Mouse (Mus musculus) lung, postnatal 10 days (tissue): Measurements from ENCODE around the gene Ing3.

Experiments
- DNase-seq: peaks from one replicate; pipeline ENCODE4 v3.0.0; 2021

The Ing3 gene

GRCm38 (mm10) chr6:21993070-21993469, 43.7 kb downstream of the Ing3 start:
- no peak for DNase-seq

GRCm38 (mm10) chr6:21998131-21998530, 48.8 kb downstream of the Ing3 start:
- no peak for DNase-seq

GRCm38 (mm10) chr6:21999025-21999424, 49.7 kb downstream of the Ing3 start:
- DNase-seq, result no peak

GRCm38 (mm10) chr6:22000086-22000485, 50.7 kb downstream of the Ing3 start:
- no peak for DNase-seq

- DNase-seq, result no peak
Measured at GRCm38 (mm10) chr6:22000881-22001280, 51.5 kb downstream of the Ing3 start.

- no peak for DNase-seq
Measured at GRCm38 (mm10) chr6:22001284-22001916, 52.0 kb downstream of the Ing3 start.

GRCm38 (mm10) chr6:22002521-22003199, 53.3 kb downstream of the Ing3 start:
- DNase-seq, result peak; percentile 65

GRCm38 (mm10) chr6:22003200-22003587, 53.8 kb downstream of the Ing3 start:
- peak; percentile 82 for DNase-seq

- no peak for DNase-seq
Measured at GRCm38 (mm10) chr6:22003959-22004543, 54.7 kb downstream of the Ing3 start.

GRCm38 (mm10) chr6:22008346-22008745, 59.0 kb downstream of the Ing3 start:
- no peak for DNase-seq

GRCm38 (mm10) chr6:22010258-22010657, 60.9 kb downstream of the Ing3 start:
- DNase-seq, result no peak

- peak; percentile 65 for DNase-seq
Measured at GRCm38 (mm10) chr6:22010761-22011281, 61.5 kb downstream of the Ing3 start.

- no peak for DNase-seq
Measured at GRCm38 (mm10) chr6:22011546-22011945, 62.2 kb downstream of the Ing3 start.

GRCm38 (mm10) chr6:22012099-22012498, 62.7 kb downstream of the Ing3 start:
- no peak for DNase-seq

- DNase-seq, result no peak
Measured at GRCm38 (mm10) chr6:22012501-22012900, 63.1 kb downstream of the Ing3 start.

GRCm38 (mm10) chr6:22013394-22013793, 64.0 kb downstream of the Ing3 start:
- DNase-seq, result no peak

- DNase-seq, result no peak
Measured at GRCm38 (mm10) chr6:22014291-22014911, 65.0 kb downstream of the Ing3 start.

GRCm38 (mm10) chr6:22017631-22018030, 68.3 kb downstream of the Ing3 start:
- DNase-seq, result no peak

- no peak for DNase-seq
Measured at GRCm38 (mm10) chr6:22018768-22019445, 69.5 kb downstream of the Ing3 start.

GRCm38 (mm10) chr6:22019637-22020036, 70.3 kb downstream of the Ing3 start:
- DNase-seq, result no peak

- no peak for DNase-seq
Measured at GRCm38 (mm10) chr6:22020696-22021095, 71.3 kb downstream of the Ing3 start.

GRCm38 (mm10) chr6:22021315-22021714, 71.9 kb downstream of the Ing3 start:
- DNase-seq, result no peak

GRCm38 (mm10) chr6:22024168-22024567, 74.8 kb downstream of the Ing3 start:
- DNase-seq, result no peak
